Mouse (Mus musculus) frontal cortex, postnatal 10 days (tissue): Measurements from ENCODE around the gene Ptgdr2.
A peak's percentile ranks its signal among the peaks of the same experiment; 100 is the strongest.

Source experiments
- DNase-seq, 2 experiments: peaks; one replicate each; pipeline ENCODE4 v3.0.0; 2022; ENCODE audit warnings: low spot score in 2 of 2, mixed read lengths in 1 of 2

Gene Ptgdr2

GRCm38 (mm10) chr19:10975187-10975586 lies 38.2 kb downstream of the Ptgdr2 start:
- DNase-seq, result no peak

GRCm38 (mm10) chr19:10976318-10976717 lies 39.4 kb downstream of the Ptgdr2 start:
- no peak for DNase-seq

- peak; percentile 63 to 64 for DNase-seq
Observed at GRCm38 (mm10) chr19:10979184-10980168, 42.5 kb downstream of the Ptgdr2 start.

- DNase-seq, result no peak
Observed at GRCm38 (mm10) chr19:10980210-10980609, 43.2 kb downstream of the Ptgdr2 start.

- DNase-seq, result no peak
Observed at GRCm38 (mm10) chr19:10983146-10983545, 46.2 kb downstream of the Ptgdr2 start.

GRCm38 (mm10) chr19:10984551-10984950 lies 47.6 kb downstream of the Ptgdr2 start:
- DNase-seq, result no peak

GRCm38 (mm10) chr19:10985889-10986288 lies 48.9 kb downstream of the Ptgdr2 start:
- DNase-seq, result no peak

- no peak for DNase-seq
Observed at GRCm38 (mm10) chr19:10988563-10988962, 51.6 kb downstream of the Ptgdr2 start.

GRCm38 (mm10) chr19:10990751-10991150 lies 53.8 kb downstream of the Ptgdr2 start:
- DNase-seq, result no peak

GRCm38 (mm10) chr19:10991911-10992310 lies 55.0 kb downstream of the Ptgdr2 start:
- DNase-seq, result no peak
